Mouse (Mus musculus) bone marrow, adult 2 months (tissue): ENCODE data around the gene Avp.

Source experiments
- CTCF ChIP-seq: fragments of 200-500 bp; IDR thresholded peaks from 2 replicates; pipeline ENCODE4 v1.5.1; 2011; ENCODE audit warnings: low read length, control low read depth; ENCODE audit not compliant: control insufficient read depth, insufficient read depth
- POLR2A ChIP-seq: fragments of 200-500 bp; IDR thresholded peaks from 2 replicates; pipeline ENCODE4 v1.6.1; 2011; ENCODE audit warnings: low read depth, mild to moderate bottlenecking, control low read depth, low read length, borderline replicate concordance; ENCODE audit not compliant: control insufficient read depth

GRCm38 (mm10) chr2:130564063-130564462, 18.3 kb downstream of the Avp start:
- TF ChIP-seq CTCF (no peak), POLR2A (no peak)
